Mouse (Mus musculus) layer of hippocampus, adult 8-10 months (tissue): ENCODE measurements around the gene Cacna1c. TPM values are rescaled to one million over a fixed set of nuclear protein-coding genes. Genes with fewer than 3 reads are reported as not detected.

Source experiments
- DNase-seq, 2 experiments: peaks; one replicate each; pipeline ENCODE4 v3.0.0; 2022; ENCODE audit warnings: low spot score in 2 of 2
- total RNA-seq, 4 experiments: library from RNA; stranded (reverse); gene quantifications; 2 replicates each; pipeline ENCODE4 v1.2.4; 2022

The Cacna1c gene
- total RNA-seq, 4 experiments from 2014 or later = 67.6 to 88.2 (median 75.8) TPM

DNA sequence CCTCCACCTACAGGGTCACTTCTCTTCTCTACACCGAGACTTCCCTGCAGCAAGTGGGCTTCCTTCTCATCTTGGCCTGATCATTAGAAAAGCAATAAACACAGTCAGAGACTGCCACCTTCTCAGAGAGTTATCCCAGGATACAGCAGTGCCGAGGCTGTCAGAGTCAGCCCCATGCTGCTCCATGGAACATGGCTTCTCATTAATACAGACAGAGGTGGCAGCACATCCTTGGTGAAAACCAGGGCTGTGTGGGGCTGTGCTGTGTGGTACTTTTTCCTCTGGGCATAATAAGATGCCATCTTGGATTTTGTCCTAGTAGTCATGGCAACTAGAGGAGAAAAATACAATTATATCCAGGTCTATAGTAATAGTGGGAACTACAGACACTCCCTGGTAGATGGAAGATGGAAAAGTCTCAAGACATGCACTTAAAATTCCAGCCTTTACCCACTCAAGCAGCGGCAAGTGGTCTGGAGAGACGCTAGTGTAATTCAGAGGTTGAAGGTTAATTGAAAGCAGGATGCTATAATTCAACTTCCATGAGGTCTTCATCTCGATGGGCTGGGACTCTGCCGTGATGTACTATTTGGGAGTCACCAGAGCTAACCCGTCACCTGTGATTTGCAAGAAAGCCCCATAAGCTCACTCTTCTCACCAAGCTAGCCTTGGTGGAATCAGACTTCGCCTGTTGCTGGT is 264.1 kb downstream of the Cacna1c start:
- DNase-seq = no peak

DNA sequence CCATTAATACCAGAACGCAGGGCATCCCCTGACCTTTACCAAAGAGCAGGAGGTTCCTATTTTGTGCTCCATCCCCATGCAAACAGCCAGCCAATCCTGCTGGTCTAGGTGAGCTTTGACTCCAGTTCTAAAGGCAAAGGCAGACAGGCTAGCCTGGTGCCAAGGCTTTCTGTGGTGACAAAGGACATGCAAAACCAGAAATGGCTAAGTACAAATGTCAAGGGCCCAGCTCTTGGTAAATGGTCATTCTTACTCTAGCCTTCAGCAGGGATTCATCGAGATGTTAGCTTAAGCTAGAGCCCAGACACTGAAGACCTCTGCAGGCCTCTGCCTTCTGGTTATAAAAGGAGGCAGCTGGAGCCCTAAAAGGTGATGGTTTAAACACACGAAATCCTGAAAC is 269.5 kb downstream of the Cacna1c start:
- DNase-seq = no peak

GRCm38 (mm10) chr6:118924426-118924825 is 271.8 kb downstream of the Cacna1c start:
- no peak for DNase-seq

DNA sequence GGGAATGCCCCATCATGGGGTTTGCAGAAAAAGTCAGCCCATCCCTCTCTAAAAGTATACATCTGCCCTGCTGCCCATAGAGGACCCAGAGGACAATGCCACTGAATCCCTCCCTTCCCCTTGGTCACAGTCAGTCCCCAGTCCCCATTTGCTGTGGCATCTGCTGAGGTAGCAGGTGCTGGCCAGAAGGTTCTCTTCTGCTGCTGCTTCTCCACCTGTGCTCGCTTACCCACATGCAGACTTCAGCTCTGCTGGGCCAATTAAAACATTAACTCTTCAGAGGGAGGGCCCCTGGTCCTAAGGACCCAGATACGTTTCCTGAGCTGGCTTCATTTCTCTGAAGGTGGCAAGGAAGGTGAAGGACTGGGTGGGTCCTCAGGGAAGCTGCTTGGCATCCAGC is 272.3 kb downstream of the Cacna1c start:
- DNase-seq = no peak

- DNase-seq = no peak
Measured at GRCm38 (mm10) chr6:118923212-118923577, 273.0 kb downstream of the Cacna1c start.

DNA sequence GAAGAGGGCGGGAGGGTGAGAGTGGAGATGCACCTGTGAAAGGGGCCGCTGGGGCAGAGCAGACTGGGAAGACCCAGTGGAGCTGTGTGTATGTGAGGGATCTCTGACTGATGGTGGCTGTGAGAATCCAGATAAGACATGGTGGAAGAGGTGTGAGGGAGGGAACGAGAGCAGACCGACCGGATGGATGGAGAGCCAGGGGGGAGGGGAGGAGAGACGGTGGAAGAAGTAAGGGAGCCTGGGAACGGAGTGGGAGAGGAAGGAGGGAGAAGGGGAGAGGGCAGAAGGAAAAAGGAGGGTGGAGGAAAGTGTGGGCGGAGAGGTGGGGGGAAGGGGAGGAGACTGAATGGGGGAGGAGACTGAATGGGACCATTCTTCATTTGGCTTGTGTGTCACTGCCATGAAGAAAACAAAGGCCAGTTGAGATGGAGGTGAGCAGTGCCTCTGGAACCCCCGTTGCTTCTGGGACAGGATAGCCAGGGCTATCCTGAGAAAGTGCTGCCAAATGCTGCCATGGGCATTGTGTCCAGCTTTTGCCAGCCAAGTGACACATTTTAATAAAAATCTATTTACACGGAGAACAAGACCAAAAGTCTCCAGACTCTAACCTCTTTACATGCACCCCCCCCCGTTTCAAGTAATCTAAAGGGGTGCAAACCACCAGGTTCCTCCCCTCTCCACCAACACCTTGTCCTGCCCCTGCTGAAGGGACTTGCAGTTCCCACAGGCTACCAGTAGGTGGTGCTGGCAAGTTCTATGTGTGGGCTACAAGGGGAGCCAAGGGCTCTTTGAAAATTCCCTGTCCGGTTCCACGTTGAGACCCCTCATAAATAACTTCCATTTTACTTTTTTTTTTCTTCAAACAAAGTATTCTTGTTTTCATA is 273.6 kb downstream of the Cacna1c start:
- peak; percentile 62 to 78 for DNase-seq

GRCm38 (mm10) chr6:118908176-118908575 is 288.0 kb downstream of the Cacna1c start:
- no peak for DNase-seq

DNA sequence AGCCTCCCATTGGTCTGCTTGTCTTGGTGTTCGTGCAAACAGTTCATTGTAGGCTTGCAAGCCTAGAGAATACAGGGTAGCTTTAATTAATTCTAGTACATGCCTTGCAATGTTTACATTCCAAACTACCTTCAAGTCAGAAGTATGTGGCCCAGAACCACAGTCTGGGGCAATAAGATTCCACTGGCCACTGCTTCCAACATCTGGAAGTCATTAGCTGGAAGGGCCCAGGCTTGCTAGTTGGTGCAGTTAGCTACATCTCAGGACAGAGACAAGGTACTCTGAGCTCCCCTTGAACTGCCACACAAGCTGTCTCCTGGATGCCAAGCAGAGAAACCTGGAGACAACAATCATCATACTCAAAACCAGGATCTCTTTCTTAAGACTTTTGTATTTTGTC is 288.5 kb downstream of the Cacna1c start:
- no peak for DNase-seq

- DNase-seq = no peak
Measured at GRCm38 (mm10) chr6:118906878-118907277, 289.3 kb downstream of the Cacna1c start.

DNA sequence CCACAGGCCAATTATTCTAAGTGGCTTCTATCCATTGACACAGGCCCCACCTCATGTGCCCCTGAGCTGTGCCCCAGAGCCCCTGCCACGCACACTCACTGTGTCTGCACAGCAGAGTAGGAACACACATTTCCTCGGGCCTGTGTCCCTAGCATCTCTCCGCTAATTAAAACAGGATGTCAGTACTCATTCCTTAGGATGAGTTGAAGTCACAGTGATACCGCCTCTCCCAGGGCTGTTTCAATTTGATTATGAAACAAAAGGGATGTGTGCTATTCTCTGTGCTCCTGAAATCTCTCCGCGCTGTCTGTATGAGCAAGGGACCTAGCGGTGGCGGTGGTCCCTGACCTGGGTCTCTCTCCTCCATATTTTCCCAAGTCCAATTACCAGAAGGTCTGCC is 296.5 kb downstream of the Cacna1c start:
- DNase-seq = no peak

DNA sequence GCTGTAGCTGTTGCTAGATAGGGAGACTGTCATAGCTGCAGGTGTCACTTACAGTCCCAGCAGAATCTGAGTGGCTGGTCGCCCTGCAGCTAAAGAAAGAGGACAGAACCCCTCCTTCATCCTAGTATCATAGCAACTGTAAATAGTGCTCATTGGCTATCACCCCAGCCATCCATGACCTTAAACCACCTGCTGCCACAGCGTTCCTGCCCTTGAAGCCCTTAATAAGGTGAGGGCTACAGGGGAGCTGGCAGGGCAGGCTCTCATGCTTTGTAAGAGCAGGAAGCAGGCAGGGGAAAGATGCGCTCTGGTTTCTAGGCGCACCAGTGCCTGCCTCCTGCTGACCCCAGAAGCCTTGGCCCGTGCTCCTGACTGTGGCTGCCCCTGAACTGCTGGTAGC is 299.1 kb downstream of the Cacna1c start:
- DNase-seq = no peak

- no peak for DNase-seq
Measured at GRCm38 (mm10) chr6:118894043-118894442, 302.2 kb downstream of the Cacna1c start.

- no peak for DNase-seq
Measured at GRCm38 (mm10) chr6:118889441-118889840, 306.8 kb downstream of the Cacna1c start.

- DNase-seq = no peak
Measured at GRCm38 (mm10) chr6:118887032-118887431, 309.2 kb downstream of the Cacna1c start.

GRCm38 (mm10) chr6:118884961-118885360 is 311.3 kb downstream of the Cacna1c start:
- DNase-seq = no peak

DNA sequence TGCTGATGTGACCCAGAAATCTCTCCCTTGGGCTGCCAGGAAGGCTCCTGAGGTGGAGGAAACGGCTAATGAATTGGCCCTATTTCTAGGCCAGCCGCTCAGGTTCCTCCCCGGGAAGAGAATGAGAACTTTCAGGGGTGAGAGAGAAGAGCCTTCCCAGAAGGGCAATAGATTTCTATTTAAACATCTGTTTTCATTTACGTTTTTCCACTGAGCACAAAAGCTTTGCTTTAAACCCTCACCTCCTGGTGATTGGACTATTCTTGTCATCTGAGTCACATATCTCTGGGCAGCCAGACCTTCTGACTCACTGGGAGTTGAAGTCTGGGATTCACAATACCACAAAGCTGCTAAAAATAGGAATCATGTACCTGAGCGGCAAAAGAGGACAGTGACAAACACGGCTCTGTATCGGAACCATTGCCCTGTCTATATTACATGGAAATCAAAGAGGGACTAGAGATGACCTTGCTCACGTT is 312.1 kb downstream of the Cacna1c start:
- DNase-seq = no peak

DNA sequence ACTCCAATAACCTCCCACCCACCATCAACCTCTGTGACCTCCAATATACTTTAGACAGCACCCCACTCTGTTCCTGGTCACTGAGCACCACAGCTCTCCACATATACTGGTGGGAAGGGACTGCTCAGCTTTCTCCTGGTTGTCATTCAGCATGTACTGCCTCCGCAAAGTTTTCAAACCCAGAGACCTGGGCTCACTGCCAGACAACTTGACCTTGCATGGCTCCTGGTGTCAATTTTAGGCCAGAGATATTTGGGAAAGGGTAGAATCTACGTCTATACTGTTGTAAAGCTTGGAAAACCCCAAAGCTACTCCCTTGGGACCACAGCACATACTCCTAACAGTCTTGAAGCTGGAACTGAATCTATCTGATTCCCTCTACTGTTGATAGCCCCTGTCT is 320.0 kb downstream of the Cacna1c start:
- no peak for DNase-seq

DNA sequence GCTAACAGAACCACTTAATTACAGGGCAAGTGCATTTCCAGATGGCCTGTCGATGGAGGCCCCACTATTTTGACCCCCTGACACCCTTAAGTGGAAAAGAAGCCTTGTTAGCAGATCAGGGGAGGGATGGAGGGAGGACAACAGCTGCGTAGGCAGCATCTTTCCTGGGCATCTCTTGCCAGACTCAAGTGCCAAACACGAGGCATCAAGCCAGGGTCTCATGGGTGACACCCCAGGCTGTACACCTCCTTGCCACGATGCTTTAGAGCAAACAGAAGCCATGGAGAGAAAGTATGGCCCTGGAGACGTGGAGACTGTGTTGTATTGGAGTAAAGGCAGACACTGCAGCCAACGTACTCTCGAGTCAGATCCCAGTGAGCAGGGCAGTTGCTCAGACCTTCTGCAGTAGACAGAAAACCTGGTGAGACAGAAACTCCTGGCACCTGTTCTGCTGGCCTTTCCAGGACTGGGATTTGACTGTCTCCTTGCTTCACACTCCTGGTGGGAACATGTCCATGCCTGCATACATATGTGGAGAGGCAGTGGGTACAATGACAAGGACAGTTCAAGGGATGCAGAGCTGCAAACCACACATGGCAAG is 325.9 kb downstream of the Cacna1c start:
- no peak for DNase-seq

DNA sequence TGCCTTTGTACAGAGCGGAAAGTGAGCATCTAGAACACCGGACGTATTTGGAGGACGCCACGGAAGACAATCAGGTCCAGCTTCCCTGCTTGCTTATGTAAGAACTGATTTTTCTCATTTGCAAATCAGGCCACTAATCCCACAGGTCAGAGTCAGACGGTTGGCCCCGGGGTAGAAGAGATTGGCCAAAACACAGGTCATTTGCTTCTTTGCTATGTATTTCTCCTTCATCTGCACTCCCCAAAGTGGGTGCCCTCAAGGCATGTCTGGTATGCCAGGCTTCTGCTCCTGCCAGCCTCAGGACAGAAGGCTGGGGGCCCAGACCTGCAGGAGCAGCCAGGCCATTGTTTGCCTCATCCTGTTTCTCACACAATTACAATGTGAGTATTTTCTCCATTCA is 328.8 kb downstream of the Cacna1c start:
- DNase-seq = no peak

DNA sequence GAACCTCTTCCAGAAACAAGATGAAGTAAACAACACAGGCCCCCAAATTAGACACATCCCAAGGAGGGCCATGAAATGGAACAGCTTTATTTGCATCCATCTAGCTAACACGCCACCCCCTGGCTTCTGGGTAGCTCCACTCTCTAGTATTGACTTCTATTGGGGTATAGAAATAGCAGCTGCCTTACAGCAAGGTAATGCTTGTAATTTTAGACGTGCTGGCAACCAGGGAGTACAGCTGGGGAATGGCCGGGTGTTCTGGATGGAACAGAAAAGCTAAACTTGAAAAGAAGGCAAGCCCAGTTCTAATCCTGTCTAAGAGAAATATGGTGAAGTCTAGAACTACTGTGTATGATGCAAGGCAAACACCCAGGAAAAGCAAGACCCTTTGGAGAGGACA is 329.3 kb downstream of the Cacna1c start:
- DNase-seq = no peak

DNA sequence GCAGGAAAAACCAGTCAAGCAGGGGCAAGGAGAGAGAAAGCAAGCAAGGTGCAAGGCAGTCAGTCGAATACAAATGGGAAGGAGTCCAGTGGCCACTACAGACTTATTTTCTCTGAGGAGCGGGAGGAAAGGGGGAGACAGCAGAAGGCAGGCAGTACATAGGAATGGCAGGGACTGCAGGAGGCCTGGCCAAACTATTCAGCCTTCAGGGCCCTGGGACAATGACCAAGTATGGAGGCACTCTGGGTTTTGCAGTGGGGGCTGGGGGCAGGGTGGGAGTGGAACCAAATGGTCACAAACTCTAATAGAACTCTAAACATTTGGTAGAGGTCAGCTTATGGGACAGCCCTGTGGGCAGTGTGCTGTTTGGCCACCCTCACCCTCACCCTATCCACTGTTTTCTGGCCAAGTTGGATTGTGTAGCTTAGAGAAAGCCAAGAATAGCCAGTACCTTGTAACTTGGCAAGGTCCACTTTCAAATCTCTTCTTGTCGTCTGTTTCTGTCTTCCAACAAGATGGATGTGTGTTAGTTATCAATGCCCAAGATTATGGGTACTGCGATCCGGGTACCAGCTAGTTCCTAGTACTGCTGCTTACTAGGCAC is 330.3 kb downstream of the Cacna1c start:
- no peak for DNase-seq
